Mouse (Mus musculus) E14TG2a.4 (cell line): Measurements from ENCODE around the gene Rp9.

Experiments
- H3K27me3 ChIP-seq: 2 replicates; pipeline ENCODE4 v1.6.1; 2014; ENCODE audit warnings: low read length, control low read depth; ENCODE audit not compliant: insufficient read depth
- H3K36me3 ChIP-seq: 2 replicates; pipeline ENCODE4 v1.6.1; 2014; ENCODE audit warnings: low read length, control low read depth; ENCODE audit not compliant: insufficient read depth
- H3K4me1 ChIP-seq: replicated peaks from 2 replicates; pipeline ENCODE4 v1.6.1; 2014; ENCODE audit warnings: low read depth, low read length, control low read depth
- H3K4me3 ChIP-seq: replicated peaks from 2 replicates; pipeline ENCODE4 v1.5.1; 2014; ENCODE audit warnings: mild to moderate bottlenecking, low read length
- H3K9me3 ChIP-seq: 2 replicates; pipeline ENCODE4 v1.6.1; 2014; ENCODE audit warnings: low read length, control low read depth
- CTCF ChIP-seq: conservative IDR thresholded peaks from 2 replicates; pipeline ENCODE4 v1.5.1; 2014; ENCODE audit warnings: low read length
- NANOG ChIP-seq: IDR thresholded peaks from 2 replicates; pipeline ENCODE4 v1.6.1; 2014; ENCODE audit warnings: borderline replicate concordance, low read length, mixed read lengths
- POU5F1 ChIP-seq: IDR thresholded peaks from 2 replicates; pipeline ENCODE4 v1.6.1; 2014; ENCODE audit warnings: low read length, borderline replicate concordance

Rp9 gene

GRCm38 (mm10) chr9:22452697-22453096, 16.8 kb downstream of the Rp9 start:
- Histone ChIP-seq H3K36me3 (peaks cover 98% of the 10 kb centered on the region), H3K9me3 (no peaks in the 10 kb centered on the region), H3K4me1 (peaks cover 11% of the 10 kb centered on the region), H3K27me3 (no peaks in the 10 kb centered on the region), H3K4me3 (no peak overlapping the region)
- TF ChIP-seq NANOG (no peak), POU5F1 (no peak), CTCF (no peak)

- Histone ChIP-seq H3K4me1 (peaks cover 19% of the 10 kb centered on the region), H3K27me3 (no peaks in the 10 kb centered on the region), H3K9me3 (no peaks in the 10 kb centered on the region), H3K4me3 (no peak overlapping the region), H3K36me3 (peaks cover 74% of the 10 kb centered on the region)
- TF ChIP-seq CTCF, result no peak
- no peak for TF ChIP-seq POU5F1
- TF ChIP-seq NANOG, result no peak
Observed at GRCm38 (mm10) chr9:22449209-22449608, 20.3 kb downstream of the Rp9 start.

GRCm38 (mm10) chr9:22448420-22448819, 21.1 kb downstream of the Rp9 start:
- Histone ChIP-seq H3K4me1 (peaks cover 19% of the 10 kb centered on the region), H3K27me3 (no peaks in the 10 kb centered on the region), H3K4me3 (no peak overlapping the region; the same call in 1 of the 2 replicates), H3K9me3 (no peaks in the 10 kb centered on the region), H3K36me3 (peaks cover 67% of the 10 kb centered on the region)
- TF ChIP-seq CTCF, result no peak
- no peak for TF ChIP-seq NANOG
- TF ChIP-seq POU5F1, result no peak

- TF ChIP-seq CTCF (no peak), POU5F1 (no peak), NANOG (no peak)
- Histone ChIP-seq H3K4me3 (no peak overlapping the region), H3K9me3 (no peaks in the 10 kb centered on the region), H3K27me3 (no peaks in the 10 kb centered on the region), H3K36me3 (peaks cover 55% of the 10 kb centered on the region), H3K4me1 (peaks cover 19% of the 10 kb centered on the region)
Observed at GRCm38 (mm10) chr9:22447213-22447612, 22.3 kb downstream of the Rp9 start.

GRCm38 (mm10) chr9:22445123-22445522, 24.4 kb downstream of the Rp9 start:
- no peak for TF ChIP-seq NANOG
- Histone ChIP-seq H3K9me3 (no peaks in the 10 kb centered on the region), H3K27me3 (no peaks in the 10 kb centered on the region), H3K4me3 (no peak overlapping the region), H3K36me3 (peaks cover 34% of the 10 kb centered on the region), H3K4me1 (peaks cover 19% of the 10 kb centered on the region)

GRCm38 (mm10) chr9:22443157-22443556, 26.4 kb downstream of the Rp9 start:
- H3K27me3 ChIP-seq, result no peaks in the 10 kb centered on the region
- peaks cover 7% of the 10 kb centered on the region; the same call in 1 of the 2 replicates for H3K4me1 ChIP-seq
- TF ChIP-seq POU5F1, result no peak
- TF ChIP-seq NANOG, result no peak
- no peak for TF ChIP-seq CTCF
- no peak overlapping the region for H3K4me3 ChIP-seq
- no peaks in the 10 kb centered on the region for H3K9me3 ChIP-seq
- H3K36me3 ChIP-seq, result peaks cover 16% of the 10 kb centered on the region

GRCm38 (mm10) chr9:22438826-22439225, 30.7 kb downstream of the Rp9 start:
- no peak overlapping the region for H3K4me3 ChIP-seq
- H3K4me1 ChIP-seq, result peaks cover under 1% of the 10 kb centered on the region; the same call in 1 of the 2 replicates
- H3K36me3 ChIP-seq, result no peaks in the 10 kb centered on the region
- no peak for TF ChIP-seq POU5F1
- no peak for TF ChIP-seq NANOG
- TF ChIP-seq CTCF, result no peak
- no peaks in the 10 kb centered on the region for H3K27me3 ChIP-seq
- no peaks in the 10 kb centered on the region for H3K9me3 ChIP-seq

- Histone ChIP-seq H3K36me3 (no peaks in the 10 kb centered on the region), H3K9me3 (no peaks in the 10 kb centered on the region), H3K4me1 (peaks cover 16% of the 10 kb centered on the region), H3K27me3 (no peaks in the 10 kb centered on the region), H3K4me3 (no peak overlapping the region)
- TF ChIP-seq POU5F1 (no peak), NANOG (no peak), CTCF (no peak)
Observed at GRCm38 (mm10) chr9:22434101-22434500, 35.4 kb downstream of the Rp9 start.

- Histone ChIP-seq H3K9me3 (no peaks in the 10 kb centered on the region), H3K36me3 (no peaks in the 10 kb centered on the region), H3K4me3 (no peak overlapping the region), H3K4me1 (peaks cover 23% of the 10 kb centered on the region), H3K27me3 (no peaks in the 10 kb centered on the region)
- TF ChIP-seq POU5F1 (no peak), CTCF (no peak), NANOG (no peak)
Observed at GRCm38 (mm10) chr9:22433221-22433620, 36.3 kb downstream of the Rp9 start.
